Mouse (Mus musculus): ENCODE measurements around the gene Mdm4.

- TF ChIP-seq CTCF (IDR thresholded peaks at IDR 0.05; ENCODE audit: low read depth) = no peak
- TF ChIP-seq EP300 (IDR thresholded peaks at IDR 0.05; ENCODE audit: low read depth) = no peak
Measured at GRCm38 (mm10) chr1:132915849-132916493, 114.4 kb downstream of the Mdm4 start.
